Mouse (Mus musculus) embryonic fibroblast, embryonic 13.5 days (primary cell): ENCODE measurements around the gene Gm20696.

ENCODE experiments used
- CTCF ChIP-seq: IDR thresholded peaks from 2 replicates; pipeline ENCODE4 v1.5.1; 2011; ENCODE audit warnings: mild to moderate bottlenecking, control low read depth, low read length, moderate library complexity, borderline replicate concordance; ENCODE audit not compliant: insufficient read depth
- POLR2A ChIP-seq: IDR thresholded peaks from 2 replicates; pipeline ENCODE4 v1.6.1; 2011; ENCODE audit warnings: low read depth, mild to moderate bottlenecking, control low read depth, low read length, moderate library complexity

GRCm38 (mm10) chr6:99602434-99602833, 64.2 kb downstream of the Gm20696 start:
- no peak for TF ChIP-seq POLR2A
- no peak for TF ChIP-seq CTCF
